Mouse (Mus musculus): Measurements from ENCODE around the gene Traf4. TPM values are rescaled to one million over a fixed set of nuclear protein-coding genes. Genes with fewer than 3 reads are reported as not detected.

Gene Traf4
- total RNA-seq, 2 experiments from 2014 or later: 11.3 to 12.5 TPM

DNA sequence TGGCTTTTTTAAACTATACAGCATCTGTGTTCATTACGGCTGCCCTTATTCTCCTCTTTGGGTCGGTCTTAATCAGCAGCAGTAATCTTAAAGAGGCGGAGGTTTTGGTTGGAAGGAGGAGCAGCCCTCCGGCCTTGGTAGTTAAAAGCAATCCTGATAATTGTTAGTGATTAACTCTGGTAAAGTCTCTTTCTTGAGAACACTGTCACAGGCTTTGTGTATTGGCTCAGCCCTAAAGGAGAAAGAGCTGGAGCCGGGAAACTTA lies 49.3 kb downstream of the Traf4 start:
- no peak for DNase-seq (ENCODE audit: low spot score in 2 of 2)
- intact Hi-C loops (cut with DNase I): no loop called here

DNA sequence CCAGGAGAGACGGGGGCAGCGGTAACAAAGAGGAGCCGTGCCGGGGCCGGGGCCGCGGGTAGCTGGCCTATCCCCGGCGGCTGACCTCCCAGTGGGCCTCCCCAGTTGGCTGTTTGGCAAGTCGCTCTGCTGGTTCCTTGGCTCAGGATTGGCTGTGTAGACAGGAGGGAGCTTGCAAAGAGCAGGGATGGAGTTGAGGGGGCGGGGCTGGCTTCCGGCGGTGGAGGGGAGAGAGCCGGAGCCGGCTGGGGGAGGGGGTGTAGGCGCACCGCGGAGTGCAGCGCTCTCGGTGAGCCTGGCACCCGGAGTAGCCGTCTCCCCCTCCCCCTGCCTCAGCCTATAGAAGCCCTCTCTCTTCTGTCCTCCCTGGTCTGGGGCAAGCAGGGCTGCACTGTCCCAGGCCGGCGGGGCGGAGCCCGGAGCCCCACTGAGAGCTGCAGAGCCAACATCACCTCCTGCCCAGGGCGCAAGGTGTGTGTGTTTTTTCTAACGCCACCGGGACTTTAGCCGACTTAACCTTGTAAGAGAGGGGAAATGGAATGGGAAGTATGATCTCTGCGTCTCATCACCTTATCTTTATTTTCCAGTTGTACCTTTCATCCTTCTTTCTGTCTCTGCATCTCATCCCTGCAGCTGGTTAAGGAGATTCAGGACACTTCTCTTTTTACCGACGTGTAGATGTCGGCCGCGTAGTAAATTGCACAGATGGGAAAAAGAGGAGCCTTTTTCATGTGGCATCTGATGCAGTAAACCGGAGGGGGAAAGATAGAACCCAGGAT lies 49.8 kb downstream of the Traf4 start:
- DNase-seq (ENCODE audit: low spot score in 2 of 2): peak; percentile 91 to 98
- intact Hi-C loops (cut with DNase I): loop anchor here (2.0 kb wide), 1 partner anchor 21 kb away; the partner anchor contains the start of gene Fam222b

DNA sequence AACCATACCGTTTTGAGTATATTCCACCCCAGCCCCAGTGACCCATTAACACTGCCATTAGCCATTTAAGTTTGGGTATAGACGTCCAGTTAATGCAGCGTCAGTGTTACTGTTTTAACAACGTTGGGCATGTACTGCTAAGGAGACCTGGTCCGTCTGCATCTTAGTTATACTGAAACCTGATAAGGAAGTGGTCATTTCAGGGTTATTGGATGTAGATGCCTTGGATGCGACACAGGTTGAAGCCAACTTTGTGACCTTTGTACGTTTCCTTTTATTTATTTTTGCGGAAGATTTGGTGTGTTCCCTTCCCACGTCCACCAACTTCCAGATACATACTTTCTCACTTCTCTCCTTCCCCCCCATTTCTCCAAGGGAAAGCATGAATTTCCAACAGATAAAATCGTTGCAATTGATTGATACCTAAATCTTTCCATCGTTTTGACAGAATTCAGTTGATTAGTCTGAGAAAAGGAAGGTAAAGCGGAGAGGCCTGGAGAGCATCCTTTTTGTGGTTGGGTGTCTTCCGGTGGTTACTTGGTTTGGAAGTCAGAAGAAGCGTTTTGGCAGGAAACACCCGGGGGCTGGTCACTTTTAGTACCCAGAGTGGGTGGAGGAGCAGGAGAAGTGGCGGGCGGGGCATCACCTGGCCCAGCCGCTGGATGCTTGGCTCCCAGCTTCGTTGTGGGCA lies 50.6 kb downstream of the Traf4 start:
- no peak for DNase-seq (ENCODE audit: low spot score in 2 of 2)
- intact Hi-C loops (cut with DNase I): loop anchor here (2.0 kb wide), 1 partner anchor 20 kb away; the partner anchor contains the start of gene Fam222b

DNA sequence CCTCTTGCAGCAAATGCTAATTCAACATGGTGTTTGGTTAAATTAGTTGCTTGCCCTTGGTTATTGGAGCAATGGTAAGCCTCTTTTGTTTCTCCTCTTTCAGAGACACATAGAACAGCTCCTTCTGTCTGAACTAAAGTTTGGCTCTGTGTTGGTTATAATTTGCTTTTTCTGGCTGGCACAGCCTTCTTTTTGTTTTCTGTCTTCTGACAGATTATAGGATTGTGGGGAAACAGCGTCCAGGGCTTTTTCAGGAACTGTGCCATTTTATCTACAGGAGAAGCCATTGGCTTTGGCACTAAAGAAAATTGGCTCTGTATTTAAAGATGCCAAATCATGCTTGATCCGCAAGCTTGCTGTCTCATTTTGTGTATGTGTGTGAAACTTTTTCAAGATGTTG lies 51.8 kb downstream of the Traf4 start:
- intact Hi-C loops (cut with DNase I): loop anchor here (2.0 kb wide), 1 partner anchor 19 kb away; the partner anchor contains the start of gene Fam222b
- DNase-seq (ENCODE audit: low spot score in 2 of 2): peak in 1 of 2 experiments; percentile 46

Small RNAs within 50 kb of the gene (microRNA-seq; reads per million reads assigned to microRNA genes)
- 1.0 to 1.2 reads per million in 2 experiments for gene Mir7653

Other genes starting within 250 kb of the Traf4 start
- 100 to 1,000 TPM; 145 to 168 TPM for gene Sez6, start 234.8 kb downstream of the Traf4 start, total RNA-seq (2021)
- 10 to 100 TPM; 50.5 to 51.4 TPM for gene Phf12, start 182.8 kb downstream of the Traf4 start, total RNA-seq (2021)
- 1 to 10 TPM; 7.9 to 8.9 TPM for gene Dhrs13, start 133.3 kb downstream of the Traf4 start, total RNA-seq (2021)
- gene Flot2, start 127.7 kb downstream of the Traf4 start, total RNA-seq (2021): 10 to 100 TPM; 95.5 to 96.8 TPM
- 10 to 100 TPM; 18.7 to 20.3 TPM for gene Eral1, start 85.2 kb downstream of the Traf4 start, total RNA-seq (2021)
- gene Fam222b, start 70.9 kb downstream of the Traf4 start, total RNA-seq (2021): 10 to 100 TPM; 28.2 to 29.6 TPM
- 1 to 10 TPM; 3.1 to 3.2 TPM for gene Nek8, start 11.1 kb upstream of the Traf4 start, total RNA-seq (2021)
- 10 to 100 TPM; 29.2 to 30.1 TPM for gene Tlcd1, start 11.1 kb upstream of the Traf4 start, total RNA-seq (2021)
- 100 to 1,000 TPM; 616 to 654 TPM for gene Rpl23a, start 18.0 kb upstream of the Traf4 start, total RNA-seq (2021)
- 10 to 100 TPM; 20.2 to 24.8 TPM for gene Rab34, start 22.8 kb upstream of the Traf4 start, total RNA-seq (2021)
- 1 to 10 TPM; 6.2 to 6.4 TPM for gene Proca1, start 27.8 kb upstream of the Traf4 start, total RNA-seq (2021)
- 10 to 100 TPM; 67.8 to 68.8 TPM for gene Sdf2, start 80.2 kb upstream of the Traf4 start, total RNA-seq (2021)
- 10 to 100 TPM; 92.2 to 95.8 TPM for gene Supt6, start 80.4 kb upstream of the Traf4 start, total RNA-seq (2021)
- gene 2610507B11Rik, start 96.2 kb upstream of the Traf4 start, total RNA-seq (2021): 100 to 1,000 TPM; 179 to 197 TPM
- gene BC030499, start 125.3 kb upstream of the Traf4 start, total RNA-seq (2021): 10 to 100 TPM; 15.3 to 19.1 TPM
- 1 to 10 TPM; 8.0 to 8.9 TPM for gene Spag5, start 135.9 kb upstream of the Traf4 start, total RNA-seq (2021)
- 100 to 1,000 TPM; 771 to 821 TPM for gene Aldoc, start 157.4 kb upstream of the Traf4 start, total RNA-seq (2021)
- 10 to 100 TPM; 67.0 to 67.7 TPM for gene Pigs, start 162.8 kb upstream of the Traf4 start, total RNA-seq (2021)
- 10 to 100 TPM; 27.9 to 30.2 TPM for gene Unc119, start 177.9 kb upstream of the Traf4 start, total RNA-seq (2021)
- gene Foxn1, start 221.0 kb upstream of the Traf4 start, total RNA-seq (2021): under 1 TPM in 1 of 2 experiments, not detected in 1; 0.09 TPM

Measured in left cerebral cortex, postnatal 25 days (tissue).